Mouse (Mus musculus) myocyte (in vitro differentiated cells): ENCODE data around the gene Nsd2. TPM values are rescaled to one million over a fixed set of nuclear protein-coding genes. Genes with fewer than 3 reads are reported as not detected.

ENCODE experiments used
- H3K27me3 ChIP-seq: one replicate; pipeline ENCODE4 v1.6.1; 2011; ENCODE audit not compliant: control insufficient read depth, insufficient read depth, insufficient read length
- H3K36me3 ChIP-seq: one replicate; pipeline ENCODE4 v1.6.1; 2011; ENCODE audit not compliant: control insufficient read depth, insufficient read depth
- H3K4me2 ChIP-seq: one replicate; pipeline ENCODE4 v1.6.1; 2011; ENCODE audit warnings: low read depth, control low read depth
- H3K4me3 ChIP-seq: one replicate; pipeline ENCODE4 v1.5.1; 2011; ENCODE audit warnings: mild to moderate bottlenecking, control low read depth, moderate library complexity
- H3K79me2 ChIP-seq: one replicate; pipeline ENCODE4 v1.6.1; 2011; ENCODE audit not compliant: control insufficient read depth, insufficient read depth
- H3ac ChIP-seq: one replicate; pipeline ENCODE4 v1.6.1; 2011; ENCODE audit not compliant: control insufficient read depth, insufficient read length
- CEBPB ChIP-seq: IDR thresholded peaks from 2 replicates; pipeline ENCODE4 v1.6.1; 2011; ENCODE audit warnings: mild to moderate bottlenecking, moderate library complexity; ENCODE audit not compliant: poor library complexity, insufficient read depth, severe bottlenecking
- E2F4 ChIP-seq: IDR thresholded peaks from one replicate; pipeline ENCODE4 v1.6.1; 2011; ENCODE audit warnings: mild to moderate bottlenecking, control low read depth, moderate library complexity; ENCODE audit not compliant: insufficient read depth
- MAX ChIP-seq: IDR thresholded peaks from one replicate; pipeline ENCODE4 v1.6.1; 2011; ENCODE audit warnings: low read depth, mild to moderate bottlenecking, control low read depth
- MYOD1 ChIP-seq, 3 experiments: IDR thresholded peaks; one replicate each; pipeline ENCODE4 v1.6.1; 2011; ENCODE audit warnings: control low read depth in 2 of 3, low read depth in 2 of 3, mild to moderate bottlenecking in 2 of 3, moderate library complexity in 1 of 3; ENCODE audit not compliant: insufficient read length in 2 of 3, control insufficient read depth in 1 of 3
- MYOG ChIP-seq, 3 experiments: IDR thresholded peaks; one replicate each; pipeline ENCODE4 v1.6.1; 2011; ENCODE audit warnings: control low read depth in 2 of 3, low read depth in 2 of 3, mild to moderate bottlenecking in 2 of 3; ENCODE audit not compliant: insufficient read length in 2 of 3, control insufficient read depth in 1 of 3, insufficient read depth in 1 of 3
- POLR2A ChIP-seq: IDR thresholded peaks from one replicate; pipeline ENCODE4 v1.6.1; 2011; ENCODE audit warnings: low read depth, mild to moderate bottlenecking, control low read depth, moderate library complexity; ENCODE audit not compliant: insufficient read length
- POLR2AphosphoS2 ChIP-seq: IDR thresholded peaks from one replicate; pipeline ENCODE4 v1.6.1; 2011; ENCODE audit warnings: low read depth, control low read depth; ENCODE audit not compliant: insufficient read length
- REST ChIP-seq: IDR thresholded peaks from one replicate; pipeline ENCODE4 v1.6.1; 2011; ENCODE audit warnings: mild to moderate bottlenecking, control low read depth, moderate library complexity; ENCODE audit not compliant: insufficient read depth, insufficient read length
- SRF ChIP-seq: IDR thresholded peaks from one replicate; pipeline ENCODE4 v1.6.1; 2011; ENCODE audit warnings: low read depth; ENCODE audit not compliant: control insufficient read depth, insufficient read length
- TCF12 ChIP-seq: IDR thresholded peaks from one replicate; pipeline ENCODE4 v1.6.1; 2011; ENCODE audit warnings: mild to moderate bottlenecking, control low read depth; ENCODE audit not compliant: poor library complexity, insufficient read depth, severe bottlenecking
- TCF3 ChIP-seq: IDR thresholded peaks from one replicate; pipeline ENCODE4 v1.6.1; 2011; ENCODE audit warnings: low read depth, control low read depth; ENCODE audit not compliant: insufficient read length
- USF1 ChIP-seq: IDR thresholded peaks from one replicate; pipeline ENCODE4 v1.6.1; 2011; ENCODE audit warnings: low read depth, mild to moderate bottlenecking, control low read depth, moderate library complexity
- polyA plus RNA-seq: library from polyadenylated mRNA; unstranded; fragments of >200 nt; fragmentation: generic; extraction: Trizol; gene quantifications from one replicate; pipeline ENCODE4 v1.2.1, GENCODE M21; 2012; ENCODE audit warnings: missing spikeins

Nsd2 gene
- polyA plus RNA-seq, 1 experiment, result 23.9 TPM

DNA sequence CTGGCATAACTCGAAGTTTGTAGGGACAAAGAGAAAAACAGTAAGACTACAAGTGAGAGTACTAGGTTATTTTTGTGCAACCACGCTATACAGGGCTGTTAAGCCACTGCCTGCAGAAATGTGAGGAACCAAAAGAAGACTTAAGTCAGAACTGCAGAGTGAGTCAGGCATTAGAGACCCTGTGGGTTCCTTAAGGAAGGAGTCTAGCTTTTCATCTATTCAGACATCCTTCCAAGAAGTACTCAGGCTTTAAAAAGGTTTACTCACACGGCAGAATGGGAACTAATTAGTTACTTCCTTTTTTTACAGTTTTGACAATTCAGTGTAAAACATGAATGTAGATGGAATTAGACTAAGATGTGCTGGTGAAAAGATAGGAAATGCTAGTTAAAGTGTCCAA lies 1.9 kb downstream of the Nsd2 start:
- H3K4me3 ChIP-seq, result peak overlapping the region; percentile 54
- H3K4me2 ChIP-seq, result peak overlapping the region; percentile 87
- no peak overlapping the region for H3ac ChIP-seq

GRCm38 (mm10) chr5:33826001-33826400 lies 5.5 kb downstream of the Nsd2 start:
- no peak overlapping the region for H3K4me2 ChIP-seq
- H3K27me3 ChIP-seq, result no peaks in the 10 kb centered on the region
- peaks cover 96% of the 10 kb centered on the region for H3K79me2 ChIP-seq
- no peak overlapping the region for H3K4me3 ChIP-seq
- no peak overlapping the region for H3ac ChIP-seq
- H3K36me3 ChIP-seq, result no peaks in the 10 kb centered on the region
- TF ChIP-seq USF1, result no peak
- TF ChIP-seq TCF12, result no peak
- no peak for TF ChIP-seq POLR2A
- TF ChIP-seq REST, result no peak
- no peak for TF ChIP-seq E2F4
- TF ChIP-seq POLR2AphosphoS2, result no peak
- no peak for TF ChIP-seq MYOD1 (IDR thresholded peaks at IDR 0.05; ENCODE audit: control insufficient read depth in 1 of 3, insufficient read length in 2 of 3, low read depth in 2 of 3)
- TF ChIP-seq TCF3, result no peak
- TF ChIP-seq MAX, result no peak
- no peak for TF ChIP-seq MYOG (IDR thresholded peaks at IDR 0.05; ENCODE audit: control insufficient read depth in 1 of 3, insufficient read depth in 1 of 3, insufficient read length in 2 of 3, low read depth in 2 of 3)
- TF ChIP-seq SRF, result no peak
- no peak for TF ChIP-seq CEBPB

More for the DNA sequence above, 1.9 kb downstream of the Nsd2 start:
- no peak for TF ChIP-seq E2F4
- no peak for TF ChIP-seq TCF3
- no peak for TF ChIP-seq MAX
- H3K36me3 ChIP-seq, result no peaks in the 10 kb centered on the region
- no peaks in the 10 kb centered on the region for H3K27me3 ChIP-seq
- peaks cover 62% of the 10 kb centered on the region for H3K79me2 ChIP-seq

DNA sequence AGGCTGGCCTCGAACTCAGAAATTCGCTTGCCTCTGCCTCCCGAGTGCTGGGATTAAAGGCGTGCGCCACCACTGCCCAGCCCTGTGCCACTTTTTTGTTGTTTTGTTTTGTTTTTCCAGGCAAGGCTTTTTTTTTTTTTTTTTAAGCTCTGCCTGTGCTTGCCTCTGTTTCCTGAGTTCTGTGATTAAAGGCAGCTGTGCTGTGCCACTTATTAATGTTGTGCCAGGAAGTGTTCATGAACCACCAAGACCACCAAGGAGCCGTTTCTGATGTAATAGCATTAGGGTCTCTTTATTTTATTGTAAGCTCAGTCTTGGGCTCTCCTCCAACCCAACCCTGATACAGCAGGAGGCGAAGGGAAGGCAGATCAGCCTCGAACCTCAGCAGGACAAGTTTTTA lies 7.6 kb downstream of the Nsd2 start:
- H3K79me2 ChIP-seq, result peaks cover 98% of the 10 kb centered on the region
- no peak overlapping the region for H3K4me3 ChIP-seq
- H3K27me3 ChIP-seq, result no peaks in the 10 kb centered on the region
- TF ChIP-seq TCF12 (no peak), USF1 (no peak), E2F4 (no peak), MAX (no peak), REST (no peak), TCF3 (no peak), SRF (no peak), POLR2AphosphoS2 (no peak), POLR2A (no peak), MYOD1 (IDR thresholded peaks at IDR 0.05; ENCODE audit: control insufficient read depth in 1 of 3, insufficient read length in 2 of 3, low read depth in 2 of 3) (no peak), CEBPB (no peak), MYOG (IDR thresholded peaks at IDR 0.05; ENCODE audit: control insufficient read depth in 1 of 3, insufficient read depth in 1 of 3, insufficient read length in 2 of 3, low read depth in 2 of 3) (no peak)
- H3K4me2 ChIP-seq, result no peak overlapping the region
- H3ac ChIP-seq, result no peak overlapping the region
- no peaks in the 10 kb centered on the region for H3K36me3 ChIP-seq

DNA sequence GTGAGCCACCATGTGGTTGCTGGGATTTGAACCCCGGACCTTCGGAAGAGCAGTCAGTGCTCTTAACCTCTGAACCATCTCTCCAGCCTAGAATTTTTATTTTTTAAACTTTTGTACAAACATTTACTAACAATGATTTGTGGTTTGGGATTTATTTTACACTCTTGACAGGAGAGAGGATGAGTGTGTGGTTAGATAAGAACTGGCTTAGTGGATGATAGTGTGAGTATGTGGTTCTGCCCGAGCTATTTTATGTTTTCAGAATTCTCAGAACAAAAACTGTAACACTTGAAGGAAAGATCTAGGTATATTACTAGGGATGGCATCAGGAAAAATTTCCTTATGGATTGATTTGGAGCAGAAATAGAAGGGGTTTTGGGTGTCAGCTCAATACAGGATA lies 9.4 kb downstream of the Nsd2 start:
- H3K36me3 ChIP-seq, result no peaks in the 10 kb centered on the region
- TF ChIP-seq POLR2A, result no peak
- TF ChIP-seq TCF12, result no peak
- no peak for TF ChIP-seq TCF3
- no peak for TF ChIP-seq MAX
- no peak for TF ChIP-seq MYOD1 (IDR thresholded peaks at IDR 0.05; ENCODE audit: control insufficient read depth in 1 of 3, insufficient read length in 2 of 3, low read depth in 2 of 3)
- no peak for TF ChIP-seq CEBPB
- TF ChIP-seq MYOG (IDR thresholded peaks at IDR 0.05; ENCODE audit: control insufficient read depth in 1 of 3, insufficient read depth in 1 of 3, insufficient read length in 2 of 3, low read depth in 2 of 3), result no peak
- TF ChIP-seq POLR2AphosphoS2, result no peak
- no peak for TF ChIP-seq REST
- no peak for TF ChIP-seq USF1
- TF ChIP-seq E2F4, result no peak
- TF ChIP-seq SRF, result no peak
- no peaks in the 10 kb centered on the region for H3K27me3 ChIP-seq
- no peak overlapping the region for H3ac ChIP-seq
- peaks cover 98% of the 10 kb centered on the region for H3K79me2 ChIP-seq
- H3K4me3 ChIP-seq, result no peak overlapping the region
- H3K4me2 ChIP-seq, result no peak overlapping the region

DNA sequence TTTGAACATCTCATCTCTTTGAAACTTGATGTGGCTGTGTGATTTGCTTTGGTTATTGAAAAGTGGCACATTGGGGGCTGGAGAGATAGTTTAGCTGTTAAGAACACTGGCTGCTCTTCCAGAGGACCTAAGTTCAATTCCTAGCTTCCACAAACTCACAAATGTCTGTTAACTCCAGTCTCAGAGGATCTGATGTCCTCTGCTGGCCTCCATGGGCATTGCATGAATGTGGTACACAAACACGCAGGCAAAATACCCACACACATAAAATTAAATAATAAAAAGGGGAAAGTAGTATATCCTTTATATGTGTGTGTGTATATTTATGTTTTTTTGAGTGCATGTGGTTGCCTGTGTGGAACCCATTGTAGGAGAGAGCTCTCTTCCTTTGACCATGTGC lies 10.3 kb downstream of the Nsd2 start:
- no peak for TF ChIP-seq MYOG (IDR thresholded peaks at IDR 0.05; ENCODE audit: control insufficient read depth in 1 of 3, insufficient read depth in 1 of 3, insufficient read length in 2 of 3, low read depth in 2 of 3)
- no peak for TF ChIP-seq SRF
- no peak for TF ChIP-seq POLR2AphosphoS2
- TF ChIP-seq POLR2A, result no peak
- no peak for TF ChIP-seq E2F4
- TF ChIP-seq TCF12, result no peak
- no peak for TF ChIP-seq REST
- no peak for TF ChIP-seq CEBPB
- TF ChIP-seq MAX, result no peak
- no peak for TF ChIP-seq MYOD1 (IDR thresholded peaks at IDR 0.05; ENCODE audit: control insufficient read depth in 1 of 3, insufficient read length in 2 of 3, low read depth in 2 of 3)
- TF ChIP-seq TCF3, result no peak
- TF ChIP-seq USF1, result no peak

More for the DNA sequence above, 10.3 kb downstream of the Nsd2 start:
- H3K79me2 ChIP-seq, result peaks cover 98% of the 10 kb centered on the region
- no peak overlapping the region for H3ac ChIP-seq
- H3K4me3 ChIP-seq, result no peak overlapping the region
- H3K27me3 ChIP-seq, result no peaks in the 10 kb centered on the region
- no peak overlapping the region for H3K4me2 ChIP-seq
- no peaks in the 10 kb centered on the region for H3K36me3 ChIP-seq
